Mouse (Mus musculus) MEL (cell line): ENCODE results near the gene Apod.

Source experiments
- CHD1 ChIP-seq: IDR thresholded peaks from 2 replicates; pipeline ENCODE4 v1.6.1; 2012; ENCODE audit warnings: low read depth, mild to moderate bottlenecking, inconsistent platforms, low read length, improper control_type of control experiment
- CTCF ChIP-seq, 3 experiments: IDR thresholded peaks in 2 of 3; conservative IDR thresholded peaks in 1 of 3; 2 replicates each; pipeline ENCODE4 v1.5.1; 2011 to 2012; ENCODE audit warnings: low read length in 3 of 3, low read depth in 2 of 3, mild to moderate bottlenecking in 2 of 3, improper control_type of control experiment in 1 of 3, inconsistent platforms in 1 of 3, mixed read lengths in 1 of 3, moderate library complexity in 1 of 3; ENCODE audit not compliant: control insufficient read depth in 1 of 3, insufficient read depth in 1 of 3, poor library complexity in 1 of 3, severe bottlenecking in 1 of 3
- E2F4 ChIP-seq: IDR thresholded peaks from 2 replicates; pipeline ENCODE4 v1.6.1; 2011; ENCODE audit warnings: low read depth, low read length, improper control_type of control experiment, borderline replicate concordance
- MAFK ChIP-seq: IDR thresholded peaks from 2 replicates; pipeline ENCODE4 v1.6.1; 2011; ENCODE audit warnings: low read depth, mild to moderate bottlenecking, low read length, improper control_type of control experiment, borderline replicate concordance
- MAX ChIP-seq: IDR thresholded peaks from 2 replicates; pipeline ENCODE4 v1.6.1; 2011; ENCODE audit warnings: low read length, improper control_type of control experiment
- NELFE ChIP-seq: IDR thresholded peaks from 2 replicates; pipeline ENCODE4 v1.6.1; 2011; ENCODE audit warnings: low read depth, low read length, improper control_type of control experiment
- NRF1 ChIP-seq: IDR thresholded peaks from 2 replicates; pipeline ENCODE4 v1.6.1; 2014; ENCODE audit warnings: low read depth, mild to moderate bottlenecking, inconsistent platforms, low read length, improper control_type of control experiment, moderate library complexity; ENCODE audit not compliant: poor library complexity, insufficient read depth, severe bottlenecking
- POLR2A ChIP-seq, 2 experiments: IDR thresholded peaks; 2 replicates each; pipeline ENCODE4 v1.6.1; 2011 to 2012; ENCODE audit warnings: low read length in 2 of 2, mild to moderate bottlenecking in 2 of 2, control low read depth in 1 of 2, improper control_type of control experiment in 1 of 2, low read depth in 1 of 2, moderate library complexity in 1 of 2; ENCODE audit not compliant: control insufficient read depth in 1 of 2, insufficient read depth in 1 of 2, poor library complexity in 1 of 2
- POLR2AphosphoS2 ChIP-seq: IDR thresholded peaks from 2 replicates; pipeline ENCODE4 v1.6.1; 2011; ENCODE audit warnings: low read length, improper control_type of control experiment
- RAD21 ChIP-seq: IDR thresholded peaks from 2 replicates; pipeline ENCODE4 v1.6.1; 2011; ENCODE audit warnings: mild to moderate bottlenecking, low read depth, low read length, improper control_type of control experiment
- USF1 ChIP-seq: IDR thresholded peaks from 2 replicates; pipeline ENCODE4 v1.6.1; 2014; ENCODE audit warnings: low read depth, mild to moderate bottlenecking, inconsistent platforms, low read length, improper control_type of control experiment, moderate library complexity
- USF2 ChIP-seq, 2 experiments: IDR thresholded peaks; 2 replicates each; pipeline ENCODE4 v1.6.1; 2011 to 2012; ENCODE audit warnings: improper control_type of control experiment in 2 of 2, low read length in 2 of 2, borderline replicate concordance in 1 of 2, inconsistent platforms in 1 of 2, low read depth in 1 of 2, mild to moderate bottlenecking in 1 of 2; ENCODE audit not compliant: insufficient read depth in 1 of 2

- TF ChIP-seq CTCF (IDR thresholded peaks at IDR 0.05 in 2 of 3, conservative IDR thresholded peaks at IDR 0.05 in 1 of 3; ENCODE audit: control insufficient read depth in 1 of 3, insufficient read depth in 1 of 3, low read depth in 2 of 3, low read length in 3 of 3, poor library complexity in 1 of 3, severe bottlenecking in 1 of 3): no peak
- no peak for TF ChIP-seq POLR2A (IDR thresholded peaks at IDR 0.05; ENCODE audit: control insufficient read depth in 1 of 2, insufficient read depth in 1 of 2, low read depth in 1 of 2, low read length in 2 of 2, poor library complexity in 1 of 2)
- no peak for TF ChIP-seq E2F4
- TF ChIP-seq NRF1: no peak
- no peak for TF ChIP-seq POLR2AphosphoS2
- TF ChIP-seq NELFE: no peak
- TF ChIP-seq MAX: no peak
- TF ChIP-seq USF2 (IDR thresholded peaks at IDR 0.05; ENCODE audit: borderline replicate concordance in 1 of 2, insufficient read depth in 1 of 2, low read depth in 1 of 2, low read length in 2 of 2): no peak
- TF ChIP-seq MAFK: no peak
- no peak for TF ChIP-seq RAD21
- TF ChIP-seq USF1: no peak
- no peak for TF ChIP-seq CHD1
These were observed 38.1 kb downstream of the Apod start for GRCm38 (mm10) chr16:31276539-31276938.
